Mouse (Mus musculus): Measurements from ENCODE around the gene Cep170.
"Not testable (repeated sequence)": the region's sequence is repeated elsewhere in the genome, so short reads cannot be mapped to it uniquely, and the experiment has no call there.

The Cep170 gene

GRCm38 (mm10) chr1:176814036-176814420, at the start of gene Cep170:
Gene Cep170 (minus strand): TSS chr1:176814067.
- DNase-seq = peak; percentile 98

GRCm38 (mm10) chr1:176861981-176862644, 48.2 kb upstream of the Cep170 start:
- DNase-seq = peak; percentile 74

GRCm38 (mm10) chr1:176852813-176853590, 39.1 kb upstream of the Cep170 start:
- no peak for DNase-seq

GRCm38 (mm10) chr1:176851401-176851800, 37.5 kb upstream of the Cep170 start:
- no peak for DNase-seq

GRCm38 (mm10) chr1:176849377-176849776, 35.5 kb upstream of the Cep170 start:
- DNase-seq = no peak

- no peak for DNase-seq
Observed at GRCm38 (mm10) chr1:176848613-176849290, 34.9 kb upstream of the Cep170 start.

- DNase-seq = no peak
Observed at GRCm38 (mm10) chr1:176847118-176847859, 33.4 kb upstream of the Cep170 start.

- DNase-seq = no peak
Observed at GRCm38 (mm10) chr1:176845082-176845977, 31.5 kb upstream of the Cep170 start.

GRCm38 (mm10) chr1:176836562-176836961, 22.7 kb upstream of the Cep170 start:
- not testable (repeated sequence) for DNase-seq

GRCm38 (mm10) chr1:176835501-176836294, 21.8 kb upstream of the Cep170 start:
- peak; percentile 28 for DNase-seq

GRCm38 (mm10) chr1:176834880-176835279, 21.0 kb upstream of the Cep170 start:
- no peak for DNase-seq

- DNase-seq = no peak
Observed at GRCm38 (mm10) chr1:176833948-176834347, 20.1 kb upstream of the Cep170 start.

GRCm38 (mm10) chr1:176833257-176833656, 19.4 kb upstream of the Cep170 start:
- no peak for DNase-seq

GRCm38 (mm10) chr1:176832607-176833006, 18.7 kb upstream of the Cep170 start:
- no peak for DNase-seq

GRCm38 (mm10) chr1:176832071-176832470, 18.2 kb upstream of the Cep170 start:
- no peak for DNase-seq

- no peak for DNase-seq
Observed at GRCm38 (mm10) chr1:176828666-176829065, 14.8 kb upstream of the Cep170 start.

GRCm38 (mm10) chr1:176827945-176828485, 14.1 kb upstream of the Cep170 start:
- no peak for DNase-seq

- DNase-seq = no peak
Observed at GRCm38 (mm10) chr1:176827365-176827764, 13.5 kb upstream of the Cep170 start.

- no peak for DNase-seq
Observed at GRCm38 (mm10) chr1:176826931-176827330, 13.1 kb upstream of the Cep170 start.

- no peak for DNase-seq
Observed at GRCm38 (mm10) chr1:176826186-176826585, 12.3 kb upstream of the Cep170 start.

GRCm38 (mm10) chr1:176825084-176825483, 11.2 kb upstream of the Cep170 start:
- DNase-seq = no peak

Data from kidney, postnatal 10 days (tissue).